Mouse (Mus musculus) adrenal gland, adult 18-20 months (tissue): ENCODE measurements around the gene Tfcp2l1. TPM values are rescaled to one million over a fixed set of nuclear protein-coding genes. Genes with fewer than 3 reads are reported as not detected.

Experiments
- DNase-seq, 2 experiments: peaks; one replicate each; pipeline ENCODE4 v3.0.0; 2021 to 2022; ENCODE audit warnings: low spot score in 2 of 2
- total RNA-seq, 2 experiments: library from RNA; stranded (reverse); gene quantifications; 1 replicate in 1 of 2; 2 replicates in 1 of 2; pipeline ENCODE4 v1.2.3; 2021

Gene Tfcp2l1
- total RNA-seq, 2 experiments from 2014 or later, result 0.76 to 1.0 TPM

GRCm38 (mm10) chr1:118649933-118650770 is 22.4 kb downstream of the Tfcp2l1 start:
- no peak for DNase-seq

GRCm38 (mm10) chr1:118650771-118651080 is 23.0 kb downstream of the Tfcp2l1 start:
- DNase-seq, result no peak

- no peak for DNase-seq
These were observed 31.0 kb downstream of the Tfcp2l1 start for GRCm38 (mm10) chr1:118658716-118659115.

- DNase-seq, result no peak
These were observed 33.2 kb downstream of the Tfcp2l1 start for GRCm38 (mm10) chr1:118660880-118661465.

GRCm38 (mm10) chr1:118663062-118663461 is 35.3 kb downstream of the Tfcp2l1 start:
- DNase-seq, result no peak

GRCm38 (mm10) chr1:118667536-118667935 is 39.8 kb downstream of the Tfcp2l1 start:
- DNase-seq, result no peak

GRCm38 (mm10) chr1:118672196-118672595 is 44.5 kb downstream of the Tfcp2l1 start:
- no peak for DNase-seq

GRCm38 (mm10) chr1:118674176-118674575 is 46.4 kb downstream of the Tfcp2l1 start:
- no peak for DNase-seq

GRCm38 (mm10) chr1:118681980-118682379 is 54.2 kb downstream of the Tfcp2l1 start:
- DNase-seq, result no peak

GRCm38 (mm10) chr1:118683686-118684085 is 55.9 kb downstream of the Tfcp2l1 start:
- DNase-seq, result no peak

- DNase-seq, result no peak
These were observed 60.0 kb downstream of the Tfcp2l1 start for GRCm38 (mm10) chr1:118687726-118688125.

GRCm38 (mm10) chr1:118689830-118690229 is 62.1 kb downstream of the Tfcp2l1 start:
- DNase-seq, result no peak

- DNase-seq, result peak; percentile 27 to 48
These were observed 66.7 kb downstream of the Tfcp2l1 start for GRCm38 (mm10) chr1:118694436-118694835.

- DNase-seq, result no peak
These were observed 70.2 kb downstream of the Tfcp2l1 start for GRCm38 (mm10) chr1:118697906-118698305.

GRCm38 (mm10) chr1:118699118-118699890 is 71.6 kb downstream of the Tfcp2l1 start:
- DNase-seq, result no peak

GRCm38 (mm10) chr1:118699961-118700360 is 72.2 kb downstream of the Tfcp2l1 start:
- DNase-seq, result no peak

- DNase-seq, result no peak
These were observed 83.9 kb downstream of the Tfcp2l1 start for GRCm38 (mm10) chr1:118711606-118712005.

GRCm38 (mm10) chr1:118716225-118716624 is 88.5 kb downstream of the Tfcp2l1 start:
- DNase-seq, result no peak

- no peak for DNase-seq
These were observed 90.3 kb downstream of the Tfcp2l1 start for GRCm38 (mm10) chr1:118718055-118718454.

- DNase-seq, result no peak
These were observed 92.0 kb downstream of the Tfcp2l1 start for GRCm38 (mm10) chr1:118719699-118720098.

- no peak for DNase-seq
These were observed 92.8 kb downstream of the Tfcp2l1 start for GRCm38 (mm10) chr1:118720474-118721095.
